Mouse (Mus musculus): ENCODE data around the gene Kitl. TPM values are rescaled to one million over a fixed set of nuclear protein-coding genes. Genes with fewer than 3 reads are reported as not detected.

Gene Kitl
- total RNA-seq, 2 experiments from 2014 or later, result 54.4 to 58.1 TPM

GRCm38 (mm10) chr10:100030980-100031516 lies 15.6 kb downstream of the Kitl start:
- Histone ChIP-seq H3K4me3 (no peak overlapping the region), H3K27ac (no peak overlapping the region)
- no peak for TF ChIP-seq CTCF (IDR thresholded peaks at IDR 0.05)
- DNase-seq (ENCODE audit: extremely low spot score in 1 of 2, low spot score in 2 of 2), result no peak
- intact Hi-C loops (cut with DNase I), result no loop called here

GRCm38 (mm10) chr10:100031631-100032030 lies 16.2 kb downstream of the Kitl start:
- H3K27ac ChIP-seq, result no peak overlapping the region
- H3K4me3 ChIP-seq, result no peak overlapping the region
- intact Hi-C loops (cut with DNase I), result no loop called here
- no peak for DNase-seq (ENCODE audit: extremely low spot score in 1 of 2, low spot score in 2 of 2)
- no peak for TF ChIP-seq CTCF (IDR thresholded peaks at IDR 0.05)

DNA sequence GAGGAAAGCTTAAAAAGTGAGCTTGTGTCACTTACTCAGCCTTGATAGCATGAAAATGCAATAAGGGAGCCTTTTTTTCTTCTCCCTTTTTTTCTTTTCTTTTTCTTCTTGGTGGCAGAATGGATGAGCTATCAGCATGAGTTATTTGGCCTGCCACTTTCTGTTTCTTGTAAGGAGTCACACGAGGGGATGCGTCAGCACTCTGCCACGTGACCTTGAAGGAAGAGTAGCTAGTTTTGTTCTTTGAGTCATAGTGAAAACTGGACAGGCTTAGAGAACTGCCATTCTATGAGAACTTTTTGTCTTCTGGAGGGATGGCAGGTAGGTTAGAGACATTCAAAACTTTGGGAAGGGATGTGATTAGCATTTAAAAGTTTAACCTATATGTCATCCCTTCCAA lies 17.1 kb downstream of the Kitl start:
- DNase-seq (ENCODE audit: extremely low spot score in 1 of 2, low spot score in 2 of 2), result no peak
- TF ChIP-seq CTCF (IDR thresholded peaks at IDR 0.05), result no peak
- Histone ChIP-seq H3K27ac (no peak overlapping the region), H3K4me3 (no peak overlapping the region)
- intact Hi-C loops (cut with DNase I), result no loop called here

GRCm38 (mm10) chr10:100036021-100036420 lies 20.6 kb downstream of the Kitl start:
- Histone ChIP-seq H3K27ac (no peak overlapping the region), H3K4me3 (no peak overlapping the region)
- DNase-seq (ENCODE audit: extremely low spot score in 1 of 2, low spot score in 2 of 2), result no peak
- no peak for TF ChIP-seq CTCF (IDR thresholded peaks at IDR 0.05)
- intact Hi-C loops (cut with DNase I), result no loop called here

DNA sequence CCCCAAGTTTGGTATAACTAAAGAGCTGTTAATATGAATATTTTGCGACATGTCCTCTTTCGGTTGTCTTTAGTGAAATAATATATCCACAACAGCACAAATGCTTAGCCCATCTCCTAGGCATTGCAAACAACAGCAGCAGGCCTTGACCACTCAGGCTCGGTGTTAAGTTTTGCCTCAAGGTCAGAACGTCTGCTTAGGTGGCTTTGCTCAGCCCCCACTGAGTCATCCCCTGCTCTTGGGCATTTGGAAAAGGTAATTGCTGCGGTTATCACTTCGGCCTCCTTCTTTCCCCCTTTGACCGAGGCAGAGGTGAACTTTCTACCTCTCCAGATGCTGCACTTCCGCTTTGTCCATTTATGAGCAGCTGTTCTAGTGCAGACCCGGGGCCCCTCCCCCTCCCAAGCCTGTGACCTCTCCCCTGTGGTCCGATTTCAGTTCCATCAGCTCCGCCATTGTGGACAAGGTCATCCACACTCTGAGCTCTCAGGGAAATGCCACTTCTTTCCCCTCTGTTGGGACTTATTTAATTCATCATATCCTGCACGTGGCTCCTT lies 23.0 kb downstream of the Kitl start:
- no peak overlapping the region for H3K27ac ChIP-seq
- intact Hi-C loops (cut with DNase I), result no loop called here
- DNase-seq (ENCODE audit: extremely low spot score in 1 of 2, low spot score in 2 of 2), result no peak
- no peak overlapping the region for H3K4me3 ChIP-seq
- TF ChIP-seq CTCF (IDR thresholded peaks at IDR 0.05), result no peak

GRCm38 (mm10) chr10:100038994-100039393 lies 23.6 kb downstream of the Kitl start:
- no peak for DNase-seq (ENCODE audit: extremely low spot score in 1 of 2, low spot score in 2 of 2)
- Histone ChIP-seq H3K27ac (no peak overlapping the region), H3K4me3 (no peak overlapping the region)
- TF ChIP-seq CTCF (IDR thresholded peaks at IDR 0.05), result no peak
- intact Hi-C loops (cut with DNase I), result no loop called here

DNA sequence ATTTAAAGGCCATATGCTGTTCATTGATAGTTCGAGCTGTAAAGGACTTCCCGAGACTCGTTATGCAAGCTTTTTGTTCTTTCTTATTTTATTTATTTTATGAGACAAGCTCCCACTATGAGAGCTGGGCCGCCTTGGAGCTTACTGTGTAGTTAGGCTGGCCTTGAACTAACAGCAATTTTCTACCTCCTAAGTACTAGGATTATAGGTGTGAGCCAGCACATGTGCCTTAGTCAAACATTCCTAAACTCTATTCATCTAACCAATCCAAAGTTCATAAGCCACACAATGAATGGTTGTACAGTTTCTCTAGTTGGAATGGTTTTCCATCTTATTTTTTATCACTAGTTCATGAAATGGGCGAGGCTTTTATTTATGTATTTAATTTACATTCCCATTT lies 28.3 kb downstream of the Kitl start:
- no peak for DNase-seq (ENCODE audit: extremely low spot score in 1 of 2, low spot score in 2 of 2)
- Histone ChIP-seq H3K4me3 (no peak overlapping the region), H3K27ac (no peak overlapping the region)
- intact Hi-C loops (cut with DNase I), result no loop called here
- TF ChIP-seq CTCF (IDR thresholded peaks at IDR 0.05), result no peak

DNA sequence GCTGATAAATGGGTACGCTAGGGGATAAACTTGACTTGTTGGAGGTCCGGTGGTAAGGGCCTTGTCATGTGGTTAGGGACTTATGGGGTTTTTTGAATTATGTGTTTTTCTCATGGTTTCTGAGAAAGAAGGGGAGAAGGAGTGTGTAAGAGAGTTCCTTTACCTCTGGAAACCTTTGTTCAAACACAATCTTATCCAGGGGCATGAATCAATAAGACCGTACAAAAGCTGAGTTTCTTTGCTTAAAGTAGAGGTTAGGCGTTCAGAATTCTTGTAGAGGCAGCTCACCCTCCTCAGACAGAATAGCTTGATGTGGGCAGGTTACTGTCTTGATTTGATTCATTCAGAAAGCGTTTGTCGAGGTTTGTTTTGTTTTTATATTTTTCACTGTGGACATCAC lies 28.7 kb downstream of the Kitl start:
- TF ChIP-seq CTCF (IDR thresholded peaks at IDR 0.05), result no peak

DNA sequence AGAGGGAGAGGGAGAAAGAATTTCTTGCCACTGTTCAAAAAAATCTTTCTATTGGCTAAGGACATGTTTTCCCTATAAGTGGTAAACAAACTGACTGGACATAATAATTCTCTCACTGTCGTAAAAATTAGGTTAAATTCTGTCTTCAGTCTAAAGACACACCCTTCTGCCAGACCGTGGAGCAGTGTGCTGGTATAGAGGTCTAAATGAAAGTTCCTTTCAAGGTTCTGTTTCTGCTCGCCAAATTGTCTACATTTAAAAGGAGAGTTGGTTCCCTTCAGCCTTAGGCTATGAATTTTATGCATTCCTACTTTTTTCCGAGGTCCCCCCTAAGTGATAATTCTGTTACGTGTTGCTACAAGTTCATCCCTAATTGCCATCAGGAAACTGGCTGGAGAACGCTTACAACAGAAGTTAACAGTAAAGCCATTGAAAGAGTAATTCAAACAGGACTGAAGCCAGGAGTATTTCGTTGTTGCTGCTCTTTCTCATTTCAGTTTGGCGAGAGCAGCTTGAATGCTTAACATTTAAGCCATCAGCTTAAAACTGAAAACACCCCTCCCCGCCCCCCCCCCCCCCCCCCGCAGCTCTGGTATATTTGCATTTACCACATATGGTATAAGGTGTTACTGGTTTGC lies 35.8 kb downstream of the Kitl start:
- Histone ChIP-seq H3K4me3 (no peak overlapping the region), H3K27ac (peak overlapping the region; percentile 50; the same call in 1 of the 2 replicates)
- DNase-seq (ENCODE audit: extremely low spot score in 1 of 2, low spot score in 2 of 2), result no peak
- TF ChIP-seq CTCF (IDR thresholded peaks at IDR 0.05), result no peak
- intact Hi-C loops (cut with DNase I), result no loop called here

More for the DNA sequence above, 28.7 kb downstream of the Kitl start:
- Histone ChIP-seq H3K27ac (no peak overlapping the region), H3K4me3 (no peak overlapping the region)
- DNase-seq (ENCODE audit: extremely low spot score in 1 of 2, low spot score in 2 of 2), result no peak
- intact Hi-C loops (cut with DNase I), result no loop called here

DNA sequence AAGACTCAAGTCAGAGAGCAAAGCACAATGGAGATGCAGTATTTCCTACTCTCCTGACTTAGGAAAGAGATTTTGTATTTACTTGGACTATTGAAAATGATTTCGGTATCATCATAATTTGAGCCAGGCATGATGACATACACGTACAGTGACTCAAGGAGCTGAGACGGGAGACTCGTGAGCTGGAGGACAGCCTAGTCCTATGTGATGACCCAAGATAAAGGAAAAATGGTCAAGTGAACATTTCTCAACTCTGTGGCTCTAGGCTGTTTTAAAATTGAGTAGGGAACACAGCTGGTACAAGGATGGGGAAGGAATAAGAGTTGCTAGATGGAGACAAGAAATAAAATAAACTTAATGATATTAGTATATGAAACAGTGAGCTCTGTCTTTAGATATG lies 37.0 kb downstream of the Kitl start:
- H3K27ac ChIP-seq, result peak overlapping the region; percentile 19
- H3K4me3 ChIP-seq, result no peak overlapping the region
- intact Hi-C loops (cut with DNase I), result no loop called here
- no peak for DNase-seq (ENCODE audit: extremely low spot score in 1 of 2, low spot score in 2 of 2)
- no peak for TF ChIP-seq CTCF (IDR thresholded peaks at IDR 0.05)

- DNase-seq (ENCODE audit: extremely low spot score in 1 of 2, low spot score in 2 of 2), result no peak
- H3K4me3 ChIP-seq, result no peak overlapping the region
- no peak for TF ChIP-seq CTCF (IDR thresholded peaks at IDR 0.05)
- intact Hi-C loops (cut with DNase I), result no loop called here
- H3K27ac ChIP-seq, result peak overlapping the region; percentile 19; the same call in 1 of the 2 replicates
Observed at GRCm38 (mm10) chr10:100052911-100053310, 37.5 kb downstream of the Kitl start.

GRCm38 (mm10) chr10:100054006-100054405 lies 38.6 kb downstream of the Kitl start:
- TF ChIP-seq CTCF (IDR thresholded peaks at IDR 0.05), result no peak
- DNase-seq (ENCODE audit: extremely low spot score in 1 of 2, low spot score in 2 of 2), result peak; percentile 37 to 60
- intact Hi-C loops (cut with DNase I), result loop anchor here (2.0 kb wide), 1 partner anchor 35 kb away; no protein-coding TSS in a partner anchor
- H3K27ac ChIP-seq, result peak overlapping the region; percentile 75
- no peak overlapping the region for H3K4me3 ChIP-seq

GRCm38 (mm10) chr10:100055082-100055481 lies 39.7 kb downstream of the Kitl start:
- no peak for DNase-seq (ENCODE audit: extremely low spot score in 1 of 2, low spot score in 2 of 2)
- TF ChIP-seq CTCF (IDR thresholded peaks at IDR 0.05), result no peak
- Histone ChIP-seq H3K27ac (peak overlapping the region; percentile 75), H3K4me3 (no peak overlapping the region)
- intact Hi-C loops (cut with DNase I), result loop anchor here (2.0 kb wide), 1 partner anchor 36 kb away; no protein-coding TSS in a partner anchor
